Mouse (Mus musculus) cerebral cortex, adult 2 months (tissue): ENCODE measurements around the gene Olfr520.

Experiments used
- WGBS: fragments of 180-500 bp; shearing (Covaris S2); methylation state at CpG from one replicate; pipeline ENCODE4 v1.1.7; 2018; 5-methylcytosine and 5-hydroxymethylcytosine counted together

Olfr520 gene

GRCm38 (mm10) chr7:99729973-99730372 lies at the start of gene Olfr520:
Gene Olfr520, plus strand, starts transcription at chr7:99730273.
- 94% methylated on average over 2 of the region's 2 CpGs for WGBS

DNA sequence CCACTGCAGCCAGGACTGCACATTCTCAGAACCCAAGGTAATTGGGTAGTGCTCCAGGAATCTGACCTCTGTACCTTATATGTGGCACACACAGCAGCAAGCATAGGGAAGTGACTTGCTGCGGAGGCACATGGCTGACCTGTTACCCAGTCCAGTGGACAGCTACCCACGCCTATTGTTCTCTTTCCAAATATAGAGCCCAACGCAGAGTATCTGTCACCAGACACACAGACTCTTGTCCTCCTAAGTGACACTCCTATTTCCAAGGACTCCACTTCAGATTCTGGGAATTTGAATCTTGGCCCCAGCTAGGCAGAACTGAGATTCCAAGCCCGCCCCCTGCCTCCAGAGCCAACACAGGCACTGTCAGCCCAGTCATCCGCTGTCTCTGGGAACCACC lies 49.3 kb upstream of the Olfr520 start:
- 85% methylated on average over 5 of the region's 5 CpGs for WGBS

DNA sequence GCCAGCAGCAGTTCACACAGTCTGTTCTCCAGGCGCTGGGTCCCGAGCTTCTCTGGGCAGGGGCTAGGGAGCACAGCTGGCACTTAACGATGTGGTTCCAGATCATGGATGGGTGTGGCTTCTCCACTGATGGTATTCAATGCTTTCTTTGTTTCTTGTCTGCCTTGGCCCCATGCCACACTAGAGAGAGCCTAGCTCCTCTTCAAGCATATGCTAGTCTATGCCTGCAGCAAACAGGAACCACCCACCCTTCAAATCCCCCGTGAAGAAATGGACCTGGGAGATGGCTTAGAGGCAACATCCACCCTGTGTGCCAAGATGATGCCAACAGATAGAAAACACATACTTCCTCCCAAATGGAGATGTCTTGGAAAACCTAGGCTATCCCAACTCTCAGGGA lies 46.0 kb upstream of the Olfr520 start:
- 27% methylated on average over 4 of the region's 4 CpGs for WGBS

DNA sequence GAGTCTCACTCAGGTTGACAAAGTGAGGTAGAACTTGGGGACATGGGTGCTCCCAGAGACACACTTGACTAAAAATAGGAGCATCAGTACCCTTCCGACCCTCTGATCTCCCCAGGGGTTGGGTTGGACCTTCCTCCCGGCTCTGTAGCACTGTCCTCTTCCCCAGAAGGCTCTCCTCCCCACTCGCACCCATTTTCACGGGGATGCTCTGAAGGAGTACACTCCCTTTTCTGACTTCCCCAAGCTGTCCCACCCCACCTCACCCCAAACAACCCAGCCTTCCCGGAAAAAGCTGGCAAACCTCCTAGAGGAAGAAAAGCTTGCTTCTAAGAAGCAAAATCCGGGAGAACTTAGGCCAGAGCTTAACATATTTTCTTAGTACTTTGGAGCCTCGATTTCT lies 39.3 kb upstream of the Olfr520 start:
- WGBS: 61% methylated on average over 7 of the region's 7 CpGs

- 46% methylated on average over 3 of the region's 3 CpGs for WGBS
These were observed 37.7 kb upstream of the Olfr520 start for GRCm38 (mm10) chr7:99692396-99692795.

DNA sequence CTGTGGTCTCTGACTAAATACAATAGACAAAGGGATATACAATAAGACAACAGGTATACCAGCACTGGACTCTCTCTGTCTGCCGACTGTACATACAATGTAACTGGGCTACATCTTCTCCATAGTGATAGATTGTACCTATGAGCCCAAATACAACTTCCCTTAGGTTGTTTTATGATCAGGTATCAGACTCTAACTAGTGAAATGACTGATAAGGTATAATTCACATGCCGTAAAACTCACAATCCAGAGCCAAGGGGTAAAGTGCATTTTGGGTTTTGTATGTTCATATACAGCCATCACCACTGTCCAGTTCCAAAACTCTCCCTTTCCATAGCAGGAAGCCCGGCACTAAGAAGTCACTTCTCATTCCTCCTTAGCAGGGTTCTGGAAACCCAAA lies 36.7 kb upstream of the Olfr520 start:
- WGBS: 90% methylated on average over 3 of the region's 3 CpGs

DNA sequence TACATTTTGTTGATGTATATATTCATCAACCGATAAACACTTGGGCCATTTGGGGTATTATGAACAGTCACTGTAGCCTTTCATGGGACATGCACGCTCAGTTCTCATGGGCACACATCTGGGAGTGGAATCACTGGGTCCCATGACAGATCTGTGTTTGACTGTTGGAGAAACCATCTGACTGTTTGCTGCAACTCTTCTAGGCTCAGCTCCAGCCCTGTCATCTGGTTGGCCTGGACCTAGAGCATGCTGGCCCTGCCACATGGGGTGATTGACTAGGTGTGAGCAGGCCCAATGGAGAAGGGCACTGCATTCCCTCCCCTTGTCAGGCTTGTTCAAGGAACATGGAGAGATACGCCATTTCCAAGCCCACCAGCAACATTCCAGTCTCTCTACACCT lies 36.1 kb upstream of the Olfr520 start:
- WGBS: 94% methylated on average over 3 of the region's 3 CpGs

DNA sequence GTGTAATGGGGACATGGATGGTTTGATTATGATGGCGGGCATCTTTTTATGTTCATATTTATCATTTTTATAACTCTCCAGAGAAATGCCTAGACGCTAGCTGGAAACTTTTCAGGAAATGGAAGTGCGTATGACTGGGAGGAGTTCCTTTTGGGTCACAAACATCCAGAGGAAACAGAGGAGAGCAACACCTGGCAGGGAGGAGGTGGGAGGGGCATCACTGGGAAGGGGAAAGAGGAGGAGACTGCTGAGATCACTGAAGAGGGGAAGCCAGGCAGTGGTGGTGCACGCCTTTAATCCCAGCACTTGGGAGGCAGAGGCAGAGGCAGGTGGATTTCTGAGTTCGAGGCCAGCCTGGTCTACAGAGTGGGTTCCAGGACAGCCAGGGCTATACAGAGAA lies 35.6 kb upstream of the Olfr520 start:
- WGBS: 90% methylated on average over 5 of the region's 5 CpGs

GRCm38 (mm10) chr7:99695471-99696057 lies 34.5 kb upstream of the Olfr520 start:
- WGBS: 85% methylated on average over 8 of the region's 8 CpGs

DNA sequence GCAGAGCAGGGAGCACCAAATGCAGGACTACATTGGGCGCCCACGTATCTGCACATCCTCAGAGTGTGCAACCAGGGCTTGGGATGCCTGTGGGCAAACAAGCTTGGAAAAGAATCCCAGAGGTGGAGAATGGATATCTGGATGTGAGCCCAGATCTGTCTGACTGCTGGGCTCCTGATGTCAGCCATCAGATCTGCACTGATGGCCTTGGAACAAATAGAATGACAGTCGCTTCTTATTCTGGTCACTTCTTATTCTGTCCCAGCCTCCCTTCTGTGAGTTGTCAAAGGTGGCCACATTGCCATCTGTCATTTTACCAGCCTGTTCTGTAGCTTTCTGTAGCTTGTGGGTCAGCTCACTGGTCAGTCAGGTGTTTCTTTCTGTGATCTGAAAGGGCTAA lies 31.5 kb upstream of the Olfr520 start:
- WGBS: 76% methylated on average over 3 of the region's 3 CpGs

DNA sequence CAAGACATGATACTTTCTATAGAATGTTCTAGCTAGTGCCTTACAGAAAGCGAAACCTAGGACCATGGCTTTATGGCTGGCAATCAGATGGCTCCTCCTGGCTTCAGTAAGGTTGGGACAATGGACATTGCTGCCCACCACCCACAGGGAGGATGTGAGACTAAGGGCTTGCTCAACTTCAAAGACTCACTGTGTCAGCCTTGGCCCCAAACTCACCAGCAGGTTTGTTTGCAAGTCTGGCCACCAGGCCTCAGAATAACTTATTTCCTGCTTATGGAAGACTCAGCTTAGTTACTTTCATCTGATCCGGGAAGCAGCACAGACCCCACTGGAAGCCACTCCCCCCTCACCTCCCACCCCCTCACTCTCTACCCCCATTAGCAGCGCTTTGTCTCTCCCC lies 31.0 kb upstream of the Olfr520 start:
- WGBS: 55% methylated on average over 3 of the region's 3 CpGs

GRCm38 (mm10) chr7:99699709-99700151 lies 30.3 kb upstream of the Olfr520 start:
- 64% methylated on average over 3 of the region's 3 CpGs for WGBS

- WGBS: 86% methylated on average over 4 of the region's 4 CpGs
These were observed 29.4 kb upstream of the Olfr520 start for GRCm38 (mm10) chr7:99700641-99701040.

- 58% methylated on average over 6 of the region's 6 CpGs for WGBS
These were observed 27.9 kb upstream of the Olfr520 start for GRCm38 (mm10) chr7:99702201-99702600.

DNA sequence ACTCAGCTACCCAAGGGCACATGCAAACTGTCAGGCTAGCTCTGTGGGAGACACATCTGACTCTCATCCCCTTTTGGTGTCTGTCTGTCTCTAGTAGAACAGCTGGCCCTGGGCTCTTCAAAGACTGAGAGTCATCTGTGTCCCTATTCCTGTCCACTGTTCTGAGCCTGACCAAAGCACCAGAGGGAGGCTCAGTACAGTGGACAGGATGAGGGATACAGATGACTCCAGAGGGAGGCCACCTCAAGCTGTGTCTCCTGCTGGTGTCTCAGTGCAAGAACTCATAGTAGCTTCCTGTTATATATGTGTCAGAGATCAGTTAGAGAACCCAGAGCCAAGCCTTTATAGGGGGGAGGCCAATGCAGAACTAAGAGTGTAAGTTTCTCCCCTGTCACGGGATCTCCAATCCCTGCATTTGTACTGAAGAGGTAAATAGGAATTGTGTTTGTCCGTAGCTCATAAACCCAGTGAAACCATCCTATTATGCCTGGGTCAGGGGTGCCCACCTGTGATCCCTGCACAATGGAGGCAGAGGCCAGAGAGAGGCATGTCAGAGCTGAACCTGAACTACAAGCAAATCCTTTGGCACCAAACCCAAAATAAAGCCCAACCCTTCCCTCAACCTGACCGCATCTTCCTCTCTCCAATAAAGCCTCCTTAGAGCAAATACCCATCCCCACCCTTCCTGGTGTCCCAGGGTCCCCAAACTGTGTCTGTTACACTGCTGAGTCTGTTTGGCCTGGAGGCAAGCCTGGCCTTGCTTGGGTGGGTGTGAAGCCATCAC lies 25.1 kb upstream of the Olfr520 start:
- WGBS: 86% methylated on average over 3 of the region's 3 CpGs

- WGBS: 75% methylated on average over 4 of the region's 4 CpGs
These were observed 23.6 kb upstream of the Olfr520 start for GRCm38 (mm10) chr7:99706341-99707037.

GRCm38 (mm10) chr7:99707038-99707595 lies 23.0 kb upstream of the Olfr520 start:
- WGBS: 71% methylated on average over 4 of the region's 4 CpGs

- 59% methylated on average over 6 of the region's 6 CpGs for WGBS
These were observed 22.4 kb upstream of the Olfr520 start for GRCm38 (mm10) chr7:99707671-99708070.

DNA sequence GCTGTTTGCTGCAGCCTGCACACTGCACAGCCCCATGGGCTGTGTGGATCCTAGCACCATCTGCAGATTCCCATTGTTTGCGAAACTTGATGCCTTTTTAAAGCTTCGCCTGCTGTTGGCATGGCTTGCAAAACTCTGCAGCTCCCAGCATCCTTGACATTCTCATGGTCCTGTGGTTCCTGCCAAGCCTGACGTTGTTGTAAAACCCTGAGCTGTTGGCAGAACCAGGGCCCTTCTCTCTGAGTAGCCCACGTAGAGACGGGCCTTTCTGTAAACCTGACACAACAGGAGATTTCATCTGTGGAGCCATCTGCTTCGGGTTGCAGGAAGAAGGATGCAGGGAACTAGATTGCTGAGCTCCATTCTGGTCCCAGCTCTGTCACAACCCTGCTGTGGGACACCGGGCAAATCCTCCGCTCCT lies 21.8 kb upstream of the Olfr520 start:
- 26% methylated on average over 8 of the region's 8 CpGs for WGBS

DNA sequence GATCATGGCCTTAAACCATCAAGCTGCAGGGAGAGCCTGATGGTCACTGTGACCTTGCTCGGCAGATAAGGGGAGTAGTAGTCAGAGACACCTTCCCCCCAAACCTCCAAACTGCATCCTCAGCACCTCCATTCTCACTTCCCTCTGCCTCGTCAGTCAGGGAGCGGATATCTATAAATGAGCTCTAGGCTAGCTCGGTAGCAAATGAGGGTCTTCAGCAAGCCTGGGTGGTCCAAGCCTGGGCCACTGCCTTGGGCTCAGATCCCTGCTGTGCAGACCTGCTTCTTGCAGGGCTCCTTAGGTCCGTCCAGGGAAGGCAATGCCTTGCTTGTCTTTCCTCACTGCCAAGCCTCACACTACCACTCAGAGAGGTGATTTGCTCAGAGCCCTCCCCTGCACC lies 21.3 kb upstream of the Olfr520 start:
- 56% methylated on average over 5 of the region's 5 CpGs for WGBS

DNA sequence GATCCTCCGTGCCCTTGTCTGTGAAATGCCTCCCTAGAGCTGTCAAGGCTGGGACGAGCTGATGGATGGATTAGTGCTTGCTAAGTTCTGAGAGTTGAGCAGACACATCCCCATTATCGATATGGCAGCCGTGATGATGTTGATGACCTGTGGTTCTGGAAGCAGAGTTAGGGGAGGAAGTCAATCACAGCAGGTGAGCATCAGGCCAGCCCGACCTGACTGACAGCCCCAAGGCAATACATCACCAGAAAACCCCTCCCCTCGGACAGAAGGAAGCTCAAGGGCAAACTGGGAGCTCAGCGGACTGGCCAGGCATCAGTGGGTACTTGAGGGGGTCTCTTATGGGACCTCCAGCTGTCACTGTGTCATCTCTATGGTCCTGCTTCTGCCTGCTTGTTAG lies 20.1 kb upstream of the Olfr520 start:
- WGBS: 87% methylated on average over 7 of the region's 7 CpGs

GRCm38 (mm10) chr7:99710476-99710875 lies 19.6 kb upstream of the Olfr520 start:
- WGBS: 43% methylated on average over 1 of the region's 1 CpGs

DNA sequence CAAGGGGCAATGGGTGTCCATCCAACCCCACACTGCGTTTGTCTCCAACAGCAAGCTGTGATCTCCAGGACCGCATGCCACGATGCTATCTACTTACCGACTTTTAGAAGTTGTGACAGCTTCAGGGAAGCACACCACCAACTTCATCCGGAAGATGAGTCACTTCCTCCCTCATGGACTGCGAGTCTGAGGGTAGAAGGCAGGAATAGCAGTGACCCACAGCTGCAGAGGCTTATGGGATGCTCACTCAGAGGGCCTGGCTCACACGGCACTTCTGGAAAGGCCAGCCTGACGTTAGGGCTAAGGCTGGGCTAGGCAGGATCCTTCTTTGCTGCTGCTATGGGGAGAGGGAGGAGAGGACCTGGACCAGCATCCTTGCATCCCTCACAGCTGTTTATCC lies 18.9 kb upstream of the Olfr520 start, which contains the start of gene Slco2b1:
Gene Slco2b1 (minus strand): TSS at position 175 of the 400 bp plus-strand sequence.
- WGBS: 60% methylated on average over 8 of the region's 8 CpGs
